In the genomic region with DNA sequence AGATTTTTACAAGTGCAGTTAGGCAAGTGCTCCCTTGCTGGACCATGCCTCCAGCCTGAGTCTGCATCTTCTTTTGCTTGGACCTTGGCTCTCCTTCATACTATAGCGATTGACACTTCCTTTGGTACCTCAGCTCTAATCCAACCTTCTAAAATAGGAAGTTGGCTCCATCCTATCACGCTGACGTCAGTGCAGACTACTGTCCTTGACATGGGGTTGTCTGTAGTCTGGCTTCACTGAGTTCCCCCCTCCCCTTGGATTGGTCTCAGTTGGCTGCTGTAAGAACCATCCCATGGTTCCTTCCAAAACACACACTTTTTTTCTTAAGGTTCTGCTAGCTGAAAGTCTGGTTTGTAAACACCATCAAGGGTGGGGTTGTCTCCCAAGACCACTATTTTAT, we compare ENCODE assay signal across 20 mouse cellular contexts. TPM values are rescaled to one million over a fixed set of nuclear protein-coding genes. Genes with fewer than 3 reads are reported as not detected.
"Had no signal": no experiment of that assay in that cellular context is flagged by ENCODE, and none has a peak within 500 bp of the region (broad histone marks: within the 10 kb centered on the region; RNA-seq: fewer than 3 reads in every experiment).

No protein-coding gene starts in this region.

- DNase-seq: gastrocnemius, postnatal 14 days; gastrocnemius, postnatal 36 days; heart, adult 2 months; heart, postnatal 14 days; heart, postnatal 4 days; kidney, adult 18-20 months; kidney, adult 8-10 months; kidney, postnatal 10 days; kidney, postnatal 25 days; kidney, postnatal 4 days; liver; liver, embryonic 13.5 days had no signal

- ATAC-seq: hindbrain, embryonic 16.5 days; inflammation-experienced regulatory T-cells, adult 6 months; intestine, embryonic 15.5 days; intestine, postnatal 0 days had no signal

RNA-seq across cellular contexts. Expression of a gene that starts 7.6 kb away (rescaled TPM):
- total RNA-seq: gastrocnemius, adult 18-20 months; gastrocnemius, adult 8-10 months; gastrocnemius, postnatal 14 days; gastrocnemius, postnatal 36 days; left cerebral cortex, adult 2 months; left cerebral cortex, postnatal 36 days had no signal
